Mouse (Mus musculus): ENCODE measurements around the gene Rsph10b.

Rsph10b gene

GRCm38 (mm10) chr5:143932831-143933230 is at the start of gene Rsph10b:
Rsph10b (plus strand) TSS chr5:143933035.
- no peak for DNase-seq (ENCODE audit: low read depth)

GRCm38 (mm10) chr5:143885274-143885673 is 47.6 kb upstream of the Rsph10b start:
- DNase-seq (ENCODE audit: low read depth) = no peak

- DNase-seq (ENCODE audit: low read depth) = no peak
Observed at GRCm38 (mm10) chr5:143890741-143891140, 42.1 kb upstream of the Rsph10b start.

GRCm38 (mm10) chr5:143892255-143892886 is 40.5 kb upstream of the Rsph10b start:
- DNase-seq (ENCODE audit: low read depth) = no peak

- DNase-seq (ENCODE audit: low read depth) = no peak
Observed at GRCm38 (mm10) chr5:143893396-143893795, 39.4 kb upstream of the Rsph10b start.

GRCm38 (mm10) chr5:143897635-143898330 is 35.1 kb upstream of the Rsph10b start, which contains the start of gene Ankrd61:
Ankrd61 (minus strand) TSS chr5:143897685.
- DNase-seq (ENCODE audit: low read depth) = no peak

- DNase-seq (ENCODE audit: low read depth) = peak; percentile 31
Observed at GRCm38 (mm10) chr5:143902111-143902510, 30.7 kb upstream of the Rsph10b start.

GRCm38 (mm10) chr5:143903813-143904212 is 29.0 kb upstream of the Rsph10b start:
- no peak for DNase-seq (ENCODE audit: low read depth)

- DNase-seq (ENCODE audit: low read depth) = no peak
Observed at GRCm38 (mm10) chr5:143906429-143906828, 26.4 kb upstream of the Rsph10b start.

GRCm38 (mm10) chr5:143908926-143909325 is 23.9 kb upstream of the Rsph10b start:
- DNase-seq (ENCODE audit: low read depth) = no peak

- DNase-seq (ENCODE audit: low read depth) = peak; percentile 98
Observed at GRCm38 (mm10) chr5:143909417-143910400, 23.1 kb upstream of the Rsph10b start, which contains the start of the genes Aimp2 and Pms2. Aimp2 (minus strand) TSS chr5:143909847. Pms2 (plus strand) TSS chr5:143909964.

- DNase-seq (ENCODE audit: low read depth) = no peak
Observed at GRCm38 (mm10) chr5:143916221-143916620, 16.6 kb upstream of the Rsph10b start.

- peak; percentile 61 for DNase-seq (ENCODE audit: low read depth)
Observed at GRCm38 (mm10) chr5:143917418-143917817, 15.4 kb upstream of the Rsph10b start.

GRCm38 (mm10) chr5:143918120-143918519 is 14.7 kb upstream of the Rsph10b start:
- no peak for DNase-seq (ENCODE audit: low read depth)

GRCm38 (mm10) chr5:143924781-143925452 is 7.9 kb upstream of the Rsph10b start:
- DNase-seq (ENCODE audit: low read depth) = no peak

- no peak for DNase-seq (ENCODE audit: low read depth)
Observed at GRCm38 (mm10) chr5:143927875-143928274, 5.0 kb upstream of the Rsph10b start, which contains the start of gene Gm42421. Gm42421 (plus strand) TSS chr5:143928175.

GRCm38 (mm10) chr5:143929291-143929690 is 3.5 kb upstream of the Rsph10b start:
- no peak for DNase-seq (ENCODE audit: low read depth)

- DNase-seq (ENCODE audit: low read depth) = no peak
Observed at GRCm38 (mm10) chr5:143930656-143931055, 2.2 kb upstream of the Rsph10b start.

GRCm38 (mm10) chr5:143931863-143932580 is 813 bp upstream of the Rsph10b start:
- DNase-seq (ENCODE audit: low read depth) = no peak

- no peak for DNase-seq (ENCODE audit: low read depth)
Observed at GRCm38 (mm10) chr5:143933414-143933813, 579 bp downstream of the Rsph10b start.

- no peak for DNase-seq (ENCODE audit: low read depth)
Observed at GRCm38 (mm10) chr5:143933875-143934274, 1.0 kb downstream of the Rsph10b start.

Measured in fibroblast of lung, adult 2 months (primary cell).